Mouse (Mus musculus) gastrocnemius, postnatal 10 days (tissue): ENCODE data around the gene Flywch2. TPM values are rescaled to one million over a fixed set of nuclear protein-coding genes. Genes with fewer than 3 reads are reported as not detected.
A peak's percentile ranks its signal among the peaks of the same experiment; 100 is the strongest.

ENCODE experiments used
- DNase-seq: peaks from one replicate; pipeline ENCODE4 v3.0.0; 2021; ENCODE audit warnings: mixed read lengths
- total RNA-seq, 2 experiments: library from RNA; stranded (reverse); gene quantifications; 2 replicates each; pipeline ENCODE4 v1.2.3; 2021

The Flywch2 gene
- total RNA-seq, 2 experiments from 2014 or later = 3.4 to 3.8 TPM

GRCm38 (mm10) chr17:23748631-23749391 lies 37.1 kb downstream of the Flywch2 start:
- DNase-seq = peak; percentile 51

- no peak for DNase-seq
These were observed 37.9 kb downstream of the Flywch2 start for GRCm38 (mm10) chr17:23748026-23748425.

DNA sequence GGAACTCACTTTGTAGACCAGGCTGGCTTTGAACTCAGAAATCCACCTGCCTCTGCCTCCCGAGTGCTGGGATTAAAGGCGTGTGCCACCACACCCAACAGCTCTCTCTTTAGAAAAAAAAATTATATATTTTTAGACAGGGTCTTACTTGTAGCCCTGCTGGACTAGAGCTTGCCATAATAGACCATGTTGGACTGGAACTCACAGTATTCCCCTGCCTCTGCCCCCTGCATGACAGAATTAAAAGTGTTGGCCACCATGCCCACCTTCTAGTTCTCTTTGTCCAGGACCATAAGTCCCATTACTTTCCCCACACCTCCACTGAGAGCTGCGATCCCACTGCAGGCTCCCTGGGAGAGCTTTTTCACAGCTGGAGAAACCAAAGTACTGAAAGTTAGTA lies 38.4 kb downstream of the Flywch2 start:
- DNase-seq = no peak

- DNase-seq = no peak
These were observed 39.1 kb downstream of the Flywch2 start for GRCm38 (mm10) chr17:23746767-23747166.

DNA sequence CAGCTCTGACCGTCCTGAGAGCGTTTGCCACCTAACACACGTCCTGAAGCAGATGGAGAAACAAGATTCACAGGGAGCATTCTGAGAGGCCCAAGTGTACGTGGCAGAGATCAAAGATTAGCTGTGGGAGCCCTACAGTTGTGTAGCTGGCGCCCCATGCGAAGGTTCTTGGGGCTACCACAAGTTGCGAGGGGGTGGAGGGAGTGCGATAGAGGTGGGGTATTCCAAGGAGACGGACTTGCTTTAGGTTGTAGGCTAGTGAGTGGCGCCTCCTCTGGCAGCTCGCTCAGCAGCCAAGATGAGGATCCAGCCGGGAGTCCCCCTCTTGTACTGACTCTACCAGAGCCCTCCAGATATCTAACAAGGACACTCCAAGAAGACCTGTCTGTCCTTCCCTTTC lies 39.6 kb downstream of the Flywch2 start:
- DNase-seq = peak; percentile 15

DNA sequence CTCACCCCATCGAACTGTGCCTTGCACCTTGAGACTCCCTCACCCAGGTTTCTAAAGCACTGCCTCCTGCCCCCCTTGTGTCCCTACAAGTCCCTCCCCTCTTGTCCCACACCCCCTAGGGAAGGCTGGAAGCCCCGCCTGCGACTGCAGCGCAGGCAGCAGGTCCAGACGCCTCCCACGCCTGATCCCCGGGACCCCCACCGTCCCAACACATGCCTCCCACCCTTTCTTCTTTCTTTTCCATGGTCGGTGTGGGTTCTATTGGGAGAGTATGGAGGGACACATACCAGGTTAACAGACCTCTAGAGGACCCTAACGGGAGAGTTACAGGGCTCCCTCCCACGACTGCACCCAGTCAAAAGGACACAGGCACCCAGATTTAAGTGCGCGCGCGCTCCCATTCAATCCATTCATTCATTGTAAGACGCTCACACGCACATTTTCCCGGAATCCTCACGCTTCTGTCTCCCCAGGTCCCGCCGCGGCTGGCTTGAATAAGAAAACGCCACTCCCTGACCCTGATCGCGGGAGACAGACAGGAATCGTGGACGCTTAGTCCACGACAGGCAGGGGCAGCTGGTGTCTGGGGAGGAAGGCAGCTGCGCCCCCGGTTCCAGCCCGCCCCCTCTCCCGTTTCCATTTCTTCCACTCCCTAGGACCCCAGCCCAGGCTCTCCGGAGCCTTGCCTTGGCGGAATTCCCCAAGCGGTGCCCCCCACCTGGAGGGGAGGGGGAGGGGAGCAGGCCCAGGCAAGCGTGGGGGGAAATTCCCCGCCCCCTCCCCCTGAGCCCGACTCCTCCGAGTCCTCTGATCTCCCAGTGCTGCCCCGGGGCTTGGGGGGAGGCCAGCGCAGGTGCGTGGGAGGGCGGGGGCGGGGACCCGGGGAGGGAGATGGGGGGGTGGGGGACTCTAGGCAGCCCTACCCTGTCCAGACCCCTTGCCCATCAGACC lies 40.3 kb downstream of the Flywch2 start, which contains the start of gene Kremen2:
TSS of gene Kremen2 (minus strand) at position 533 of the 951 bp plus-strand sequence.
- peak; percentile 14 for DNase-seq

- DNase-seq = no peak
These were observed 41.2 kb downstream of the Flywch2 start for GRCm38 (mm10) chr17:23744651-23745050.

GRCm38 (mm10) chr17:23744076-23744475 lies 41.8 kb downstream of the Flywch2 start:
- no peak for DNase-seq

- no peak for DNase-seq
These were observed 42.9 kb downstream of the Flywch2 start for GRCm38 (mm10) chr17:23742941-23743340.

- DNase-seq = peak; percentile 30
These were observed 43.6 kb downstream of the Flywch2 start for GRCm38 (mm10) chr17:23742210-23742793.

GRCm38 (mm10) chr17:23741359-23742209 lies 44.3 kb downstream of the Flywch2 start:
- no peak for DNase-seq

DNA sequence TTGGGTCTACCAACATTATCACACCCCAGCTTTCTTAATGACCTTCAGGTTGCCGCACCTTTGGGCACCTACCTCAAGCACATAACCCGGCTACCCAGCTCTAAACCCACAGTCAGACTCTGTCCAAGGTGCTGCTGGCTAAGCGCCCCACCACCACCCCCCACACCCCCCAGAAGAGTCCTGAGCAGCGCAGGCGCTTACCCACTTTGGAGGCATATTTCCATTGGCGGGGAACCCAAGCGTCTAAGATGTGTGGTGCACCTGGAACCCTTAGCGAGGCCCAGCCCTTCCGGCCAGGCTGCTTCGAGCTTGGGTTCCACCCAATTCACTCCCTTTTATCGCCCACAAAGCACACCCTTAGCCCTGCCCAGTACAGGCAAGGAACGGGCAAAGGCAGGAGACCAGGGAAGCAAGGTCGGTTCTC lies 45.3 kb downstream of the Flywch2 start, which contains the start of gene Paqr4:
TSS of gene Paqr4 (minus strand) at position 270 of the 424 bp plus-strand sequence.
- no peak for DNase-seq

GRCm38 (mm10) chr17:23740136-23740584 lies 45.7 kb downstream of the Flywch2 start:
- DNase-seq = peak; percentile 83

DNA sequence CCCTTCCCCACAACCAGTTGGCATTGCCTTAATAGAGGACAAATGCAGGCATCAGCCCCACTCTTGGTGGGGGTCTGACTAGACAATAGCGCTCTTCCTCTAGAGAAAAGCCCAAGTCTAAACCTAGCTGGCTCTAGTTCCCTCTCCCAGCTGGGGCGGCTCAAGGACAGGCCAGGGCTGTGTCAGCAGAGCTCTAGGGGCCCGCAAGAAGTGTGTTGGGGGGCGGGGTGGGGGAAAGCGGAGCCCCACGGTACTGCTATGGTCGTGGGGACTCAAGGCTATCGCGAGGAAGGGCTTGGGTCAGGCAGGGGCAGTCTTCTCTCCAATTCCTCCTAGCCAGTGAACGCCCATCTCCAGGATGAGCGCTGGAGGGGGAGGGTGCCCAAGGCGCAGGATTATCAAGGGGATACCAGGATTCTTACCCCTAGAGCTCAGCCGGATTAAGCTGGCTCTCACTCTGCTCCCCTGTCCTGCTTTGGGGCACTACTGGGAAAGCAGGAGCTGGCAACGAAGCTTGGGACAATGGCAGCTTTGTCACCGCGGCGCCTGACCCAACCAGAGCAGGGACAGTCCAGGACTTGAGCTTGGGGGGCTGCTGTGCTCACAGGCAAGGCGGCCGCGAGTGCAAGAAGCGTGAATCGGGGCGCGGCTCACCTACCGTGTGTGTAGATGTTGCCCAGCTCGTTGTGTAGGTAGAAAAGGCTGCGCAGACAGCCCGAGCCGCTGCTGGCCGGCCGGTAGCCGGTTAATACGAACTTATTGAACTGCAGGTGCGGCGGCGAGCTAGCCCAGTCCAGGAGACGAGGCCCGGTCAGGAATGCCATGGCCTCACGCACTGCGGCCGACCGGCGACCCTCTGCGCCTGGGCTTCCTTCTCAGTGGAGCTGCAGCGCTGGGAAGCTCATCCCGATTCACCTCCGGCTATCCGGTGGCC lies 46.4 kb downstream of the Flywch2 start:
- DNase-seq = peak; percentile 37

DNA sequence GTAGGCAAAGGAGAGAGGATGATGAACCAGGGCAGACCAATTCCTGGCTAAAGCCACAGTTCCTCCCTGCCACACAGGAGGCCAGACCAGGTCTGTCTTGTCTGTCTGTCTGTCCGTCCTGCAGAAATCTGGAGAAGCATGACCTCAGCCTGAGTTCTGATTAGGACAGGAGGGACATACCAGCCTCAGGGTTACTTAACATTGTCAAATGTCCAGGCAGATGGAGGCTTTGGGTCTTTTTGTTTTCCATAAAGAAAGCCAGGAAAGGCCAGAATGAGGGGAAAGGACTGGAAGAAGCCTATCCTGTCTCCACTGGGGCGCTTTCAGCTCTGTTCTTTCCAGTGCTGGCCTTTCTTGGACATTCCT lies 47.1 kb downstream of the Flywch2 start:
- DNase-seq = no peak

DNA sequence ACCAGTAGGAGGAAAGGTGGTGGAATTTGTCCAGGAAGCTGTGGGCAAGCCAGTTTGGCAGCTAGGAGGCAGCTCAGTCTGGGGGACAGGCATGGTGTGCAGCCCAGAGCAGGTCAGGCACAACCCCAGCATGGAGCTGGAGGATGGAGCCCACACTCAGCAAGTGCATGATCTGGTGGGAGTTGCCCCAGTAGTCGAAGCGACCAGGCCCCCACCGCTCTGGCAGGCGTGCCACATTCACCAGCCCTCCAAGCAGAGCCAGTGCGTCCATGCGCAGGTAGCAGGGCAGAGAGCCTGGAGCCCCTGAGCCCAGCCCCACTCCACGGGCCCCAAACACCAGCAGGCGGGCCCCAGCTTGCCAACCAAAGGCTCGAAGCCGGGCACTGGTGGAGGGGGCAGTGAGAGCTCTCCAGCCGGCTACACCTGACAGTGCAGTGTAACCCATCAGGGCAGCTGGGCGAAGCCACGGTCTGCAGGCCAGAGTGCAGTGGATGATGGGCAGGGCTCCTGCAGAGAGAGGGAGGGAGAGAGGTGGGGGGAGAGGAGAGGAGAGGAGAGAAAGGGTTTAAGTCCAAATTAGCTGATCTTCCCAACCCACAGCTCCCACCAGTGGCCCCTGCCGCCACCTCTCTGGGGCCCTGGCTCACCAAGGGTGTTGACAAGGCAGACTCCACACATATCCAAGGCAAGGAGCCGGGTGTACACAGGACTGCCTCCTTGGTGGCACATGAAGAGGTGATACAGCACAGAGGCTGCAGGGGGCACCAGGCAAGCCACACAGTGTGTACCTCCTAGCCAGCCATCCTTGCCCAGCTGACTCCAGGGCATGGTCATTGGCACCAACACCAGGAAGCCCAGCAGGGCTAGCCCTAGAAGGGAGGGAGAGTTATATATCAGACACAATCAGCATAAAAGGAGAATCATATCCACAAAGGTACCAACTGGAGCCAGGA lies 48.1 kb downstream of the Flywch2 start:
- DNase-seq = no peak

DNA sequence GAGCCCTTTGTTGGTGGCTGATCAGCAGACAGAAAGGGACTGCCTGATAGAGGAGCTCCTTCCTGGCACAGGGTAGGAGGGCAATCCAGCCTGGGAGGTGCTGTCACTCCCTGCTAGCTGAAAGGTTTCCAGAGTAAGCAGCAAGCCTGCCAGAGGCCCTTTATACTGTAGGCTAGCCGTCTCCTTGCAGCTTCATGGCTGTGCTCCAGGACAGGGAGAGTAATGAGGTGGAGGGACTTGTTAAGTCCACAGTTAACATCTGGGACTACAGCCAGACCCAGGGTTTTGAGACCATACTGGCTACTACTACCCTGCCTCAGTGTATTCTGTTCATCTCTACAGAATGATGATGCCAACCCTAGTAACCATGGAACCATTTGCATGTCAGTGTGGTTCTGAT lies 51.5 kb downstream of the Flywch2 start:
- DNase-seq = no peak

- no peak for DNase-seq
These were observed 55.4 kb downstream of the Flywch2 start for GRCm38 (mm10) chr17:23730441-23730840.
